Mouse (Mus musculus) 416B (cell line): ENCODE measurements at regions not wholly inside any gene's neighbourhood (a gene's known extent, or its start where the extent isn't known, plus 50 kb on each side); places are given as distances from the start of the nearest gene placed in this dataset.

Source experiments
- DNase-seq: peaks from one replicate; pipeline ENCODE4 v3.0.0; 2011; ENCODE audit warnings: low read depth

- peak; percentile 31 for DNase-seq
These were observed 284.0 kb downstream of the Basp1 start for GRCm38 (mm10) chr15:25129572-25129971.

- peak; percentile 55 for DNase-seq
These were observed 293.1 kb downstream of the Basp1 start for GRCm38 (mm10) chr15:25120441-25120840.

DNA sequence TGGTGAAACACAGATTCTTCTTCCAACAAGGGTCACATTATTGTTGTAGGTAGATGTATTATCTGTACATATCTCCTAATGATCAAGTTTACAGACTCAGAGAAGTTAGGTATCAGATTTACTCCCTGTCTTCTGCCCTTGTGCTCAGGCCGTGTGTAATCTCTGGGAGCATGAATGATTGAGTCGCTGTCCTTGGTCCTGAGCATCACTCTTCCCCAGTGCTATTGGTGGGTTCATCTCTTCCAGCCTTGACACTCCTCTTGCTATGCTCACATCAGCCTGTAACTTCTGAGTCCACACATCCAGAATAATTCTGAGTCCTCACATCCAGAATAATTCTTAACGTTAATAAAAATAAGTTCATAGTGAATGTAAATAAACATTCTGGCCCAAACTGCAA is 295.6 kb downstream of the Basp1 start:
- DNase-seq = peak; percentile 55

DNA sequence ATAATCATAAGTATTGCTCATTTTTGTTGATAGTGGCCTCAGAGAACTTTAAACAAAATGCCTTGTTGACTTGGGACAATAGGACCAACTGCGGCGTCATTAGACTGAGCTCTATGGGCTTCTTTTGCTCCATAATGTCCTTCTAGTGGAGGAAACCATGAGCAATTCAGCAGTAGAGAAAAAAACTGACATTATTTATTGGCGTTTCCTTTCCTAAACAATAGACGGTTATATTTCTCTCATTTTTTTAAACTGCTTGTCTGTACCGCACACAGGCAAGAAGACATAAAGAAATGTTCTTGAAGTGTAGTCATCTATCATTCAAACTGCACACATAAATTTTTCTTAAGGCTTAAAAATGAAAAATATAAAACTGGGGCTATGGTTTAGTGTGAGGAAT is 310.8 kb downstream of the Basp1 start:
- DNase-seq = no peak

DNA sequence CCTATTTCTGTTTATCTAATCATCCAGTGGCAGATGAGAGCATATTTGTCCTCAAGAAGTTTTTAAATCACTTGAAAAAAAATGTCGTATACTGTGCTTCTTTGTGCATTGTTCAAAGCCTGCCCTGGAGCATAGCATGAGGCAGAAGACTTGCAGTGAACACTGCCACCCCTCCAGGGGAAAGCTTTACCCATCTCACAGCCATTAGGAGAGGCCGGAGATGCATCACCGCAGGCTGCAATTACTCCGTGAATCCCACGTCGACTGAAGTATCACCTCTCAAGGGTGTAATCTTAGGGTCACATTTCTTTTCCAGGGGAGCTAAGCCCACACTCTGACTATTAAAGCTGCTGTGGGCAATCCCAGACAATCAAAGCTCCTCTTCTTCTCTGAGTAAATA is 319.8 kb downstream of the Basp1 start:
- DNase-seq = no peak

DNA sequence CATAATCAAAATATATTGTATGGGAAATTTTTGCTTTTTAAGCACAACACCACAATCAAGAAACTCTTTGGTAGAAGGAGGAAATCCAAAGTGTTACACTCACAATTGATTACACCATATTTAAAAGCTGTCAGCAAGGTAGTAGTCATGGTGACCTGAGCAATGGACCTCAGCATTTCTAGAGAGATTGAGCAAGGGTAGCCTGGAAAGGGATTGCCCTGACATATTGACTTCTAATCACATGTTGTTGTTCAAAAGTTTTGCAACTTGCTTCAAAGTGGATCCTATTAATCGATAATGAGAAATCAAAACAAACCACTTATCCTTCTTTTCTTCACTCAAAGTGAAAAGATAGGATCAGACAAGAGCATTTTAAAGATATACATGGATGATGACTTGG is 343.9 kb downstream of the Basp1 start:
- no peak for DNase-seq

DNA sequence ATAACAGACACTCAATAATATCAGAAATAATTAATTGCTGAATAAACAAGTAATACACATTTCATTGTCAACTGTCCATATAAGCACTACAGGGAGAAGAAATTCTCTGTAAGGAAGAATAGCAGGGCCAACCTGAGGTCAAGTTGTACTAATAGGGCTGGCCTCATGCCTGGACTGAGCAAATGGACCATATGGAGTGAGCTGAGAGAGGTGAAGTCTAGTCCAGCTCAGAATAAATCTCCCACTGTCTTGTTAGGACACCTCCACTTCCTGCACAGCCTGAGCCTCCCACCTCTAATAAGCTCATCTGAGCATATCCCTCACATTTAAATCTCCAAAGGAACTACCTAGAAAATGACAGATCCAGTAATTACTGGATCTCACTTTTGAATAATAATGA is 354.2 kb downstream of the Basp1 start:
- no peak for DNase-seq

DNA sequence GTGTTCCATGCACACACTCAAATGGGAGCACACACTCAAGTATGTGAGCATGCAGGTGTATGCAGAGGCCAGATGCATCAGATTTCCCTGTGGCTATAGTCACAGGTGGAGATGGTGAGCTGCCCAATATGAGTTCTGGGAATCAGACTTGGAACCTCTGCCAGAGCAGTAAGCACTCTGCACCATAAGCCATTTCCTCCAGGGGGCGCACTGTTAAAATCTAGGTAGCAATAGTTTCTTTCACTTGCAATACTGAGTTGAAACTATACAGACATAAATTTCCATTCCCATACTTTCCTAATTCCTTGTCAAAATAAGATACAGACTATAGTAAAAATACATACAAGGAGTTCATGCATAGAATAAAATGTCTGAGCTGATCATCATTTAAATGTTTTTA is 365.7 kb downstream of the Basp1 start:
- peak; percentile 64 for DNase-seq

GRCm38 (mm10) chr15:25046514-25047138 is 366.9 kb downstream of the Basp1 start:
- DNase-seq = peak; percentile 6

- DNase-seq = no peak
These were observed 377.3 kb downstream of the Basp1 start for GRCm38 (mm10) chr15:25036231-25036630.

- no peak for DNase-seq
These were observed 385.7 kb downstream of the Basp1 start for GRCm38 (mm10) chr15:25027865-25028264.

DNA sequence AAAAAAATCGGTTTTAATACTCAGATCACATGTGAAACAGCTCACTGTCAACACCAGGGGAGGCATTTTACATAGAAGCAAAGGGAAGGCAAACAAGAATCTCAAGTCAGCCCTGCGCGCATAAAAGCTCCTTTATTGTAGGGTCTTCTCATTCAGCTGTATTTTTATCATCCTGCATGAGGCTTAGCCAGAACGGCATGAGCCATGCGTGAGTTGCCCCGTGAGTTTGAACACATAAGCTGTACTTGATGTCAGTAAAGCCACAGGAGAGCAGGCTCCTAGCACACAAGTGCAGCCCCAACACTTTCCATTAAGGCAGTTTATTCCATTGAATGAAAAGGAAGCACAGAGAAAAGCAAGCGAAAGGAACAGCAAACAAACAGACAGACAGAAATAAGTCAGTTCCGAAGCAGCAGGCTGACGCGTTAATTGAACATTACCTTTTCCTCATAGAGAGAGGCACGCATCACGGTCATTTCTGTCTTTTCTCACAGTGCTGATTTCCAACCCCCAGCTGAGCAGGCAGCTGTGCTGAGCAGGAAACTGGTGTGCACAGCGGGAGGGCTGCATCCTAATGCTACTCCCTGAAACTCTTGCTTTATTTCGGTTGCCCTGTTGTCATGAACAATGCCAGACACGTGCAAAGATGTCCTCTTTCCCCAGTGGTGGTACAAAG is 386.6 kb downstream of the Basp1 start:
- no peak for DNase-seq

GRCm38 (mm10) chr15:25026351-25026750 is 387.2 kb downstream of the Basp1 start:
- DNase-seq = no peak

DNA sequence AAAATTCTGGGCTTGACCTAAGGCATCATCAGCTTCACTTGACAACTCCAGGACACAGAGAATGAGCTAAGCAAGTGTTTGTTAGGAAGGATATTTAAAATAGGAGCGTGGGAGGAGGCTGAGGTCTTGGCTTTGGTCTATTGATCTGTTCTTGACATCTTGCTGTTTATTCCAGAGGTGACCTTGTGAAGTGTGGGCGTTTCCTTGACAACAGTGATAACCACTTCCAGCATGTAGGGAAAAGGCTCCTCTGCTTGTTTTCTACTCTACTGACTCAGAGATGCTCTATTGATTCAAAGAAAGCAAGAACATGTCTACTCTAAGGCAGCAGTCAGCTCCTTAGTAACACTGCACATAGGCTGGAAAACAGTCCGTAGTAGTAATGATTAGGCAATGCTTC is 392.6 kb downstream of the Basp1 start:
- DNase-seq = no peak

DNA sequence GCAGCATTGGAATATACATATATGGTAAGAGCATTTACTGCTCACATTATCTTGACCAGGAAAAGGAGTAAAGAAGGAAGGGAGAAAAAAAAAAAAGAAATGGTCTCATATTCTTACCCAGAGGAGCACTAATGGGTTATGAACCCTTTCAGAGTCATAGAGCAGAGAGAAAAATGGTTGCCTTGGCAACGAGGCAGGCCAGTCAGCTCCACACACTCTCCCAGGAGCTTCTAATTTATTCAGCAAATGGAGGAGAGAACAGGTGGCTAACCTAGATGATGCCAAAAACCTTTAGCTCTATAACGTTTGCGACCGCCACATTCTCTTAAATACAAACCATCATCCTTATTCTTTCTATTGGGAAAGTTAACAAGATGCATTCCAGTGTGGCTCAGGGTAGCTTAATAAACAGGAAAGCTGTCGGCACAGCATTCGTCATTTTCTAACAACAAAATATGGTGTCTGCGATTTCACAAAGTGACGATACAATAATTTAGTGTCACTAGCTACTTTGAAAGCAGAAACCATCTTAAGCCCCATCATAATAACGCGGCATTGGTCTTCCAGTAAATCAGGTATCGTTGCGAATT is 394.1 kb downstream of the Basp1 start:
- no peak for DNase-seq

DNA sequence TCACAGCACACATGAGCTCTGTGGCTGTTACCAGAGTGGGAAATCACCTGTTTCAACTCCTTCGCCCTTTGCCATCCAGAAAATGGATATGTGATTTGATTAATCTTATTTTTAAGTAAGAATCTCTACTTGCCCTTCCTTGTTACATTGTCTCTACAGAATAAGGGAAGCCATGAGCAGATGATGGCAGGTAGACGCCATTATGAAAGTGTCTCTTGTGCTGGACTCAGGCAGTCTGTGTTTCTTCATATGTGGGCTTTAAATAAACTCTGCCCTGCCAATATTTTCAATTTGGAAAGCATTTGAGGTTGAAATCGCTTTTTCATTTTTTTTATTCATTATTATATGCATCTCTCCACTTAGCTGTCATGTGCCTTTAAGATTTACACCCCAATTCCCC is 394.6 kb downstream of the Basp1 start:
- no peak for DNase-seq

GRCm38 (mm10) chr15:25007720-25008119 is 405.8 kb downstream of the Basp1 start:
- DNase-seq = no peak

- no peak for DNase-seq
These were observed 413.4 kb downstream of the Basp1 start for GRCm38 (mm10) chr15:25000171-25000570.

DNA sequence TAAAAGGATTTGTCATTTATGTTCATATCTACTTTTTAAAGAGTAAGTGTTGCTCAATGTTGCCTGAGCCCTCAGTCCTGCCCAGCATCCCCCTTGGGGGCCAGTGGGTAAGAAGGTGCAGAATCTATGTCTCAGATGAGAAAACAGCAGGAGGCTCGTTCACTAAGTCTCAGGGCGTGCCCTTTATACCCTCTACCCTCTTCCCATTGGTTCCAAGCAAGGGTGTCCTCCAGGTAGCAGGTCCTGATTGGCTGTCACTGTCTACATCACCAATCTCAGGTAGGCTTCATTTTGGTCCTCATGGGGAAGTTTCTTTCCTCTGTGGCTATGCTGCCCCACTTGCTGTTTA is 420.3 kb downstream of the Basp1 start:
- DNase-seq = no peak

DNA sequence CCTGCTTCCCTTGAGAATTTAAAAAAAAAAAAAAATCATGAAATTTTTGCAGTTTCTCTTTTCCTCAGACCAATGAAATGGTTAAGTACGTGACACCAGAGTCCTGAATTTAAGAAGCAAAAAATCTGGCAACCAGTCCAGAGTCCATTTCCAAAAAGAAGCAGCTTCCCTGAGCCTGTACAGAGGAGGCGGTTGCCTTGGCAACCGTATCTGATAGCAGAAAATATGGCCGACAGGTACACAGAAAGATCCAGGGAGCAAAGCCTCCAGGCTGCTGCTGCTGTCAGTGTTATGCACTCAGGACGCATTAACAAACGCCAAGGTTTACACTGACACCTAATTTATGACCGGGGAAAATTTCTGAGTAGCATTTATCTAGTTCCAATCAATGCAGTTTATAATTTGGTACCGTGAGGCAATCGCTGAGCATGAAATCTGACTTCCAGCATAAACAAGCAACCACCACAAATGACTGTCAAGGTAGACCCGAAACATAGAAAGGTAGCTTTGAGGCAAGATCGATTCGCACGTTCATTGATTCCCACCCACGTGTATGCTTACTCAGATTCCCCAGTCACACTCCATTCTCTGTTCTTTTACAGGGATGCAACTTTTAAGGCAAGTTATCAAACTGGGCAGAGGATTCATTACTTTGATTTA is 420.8 kb downstream of the Basp1 start:
- no peak for DNase-seq

DNA sequence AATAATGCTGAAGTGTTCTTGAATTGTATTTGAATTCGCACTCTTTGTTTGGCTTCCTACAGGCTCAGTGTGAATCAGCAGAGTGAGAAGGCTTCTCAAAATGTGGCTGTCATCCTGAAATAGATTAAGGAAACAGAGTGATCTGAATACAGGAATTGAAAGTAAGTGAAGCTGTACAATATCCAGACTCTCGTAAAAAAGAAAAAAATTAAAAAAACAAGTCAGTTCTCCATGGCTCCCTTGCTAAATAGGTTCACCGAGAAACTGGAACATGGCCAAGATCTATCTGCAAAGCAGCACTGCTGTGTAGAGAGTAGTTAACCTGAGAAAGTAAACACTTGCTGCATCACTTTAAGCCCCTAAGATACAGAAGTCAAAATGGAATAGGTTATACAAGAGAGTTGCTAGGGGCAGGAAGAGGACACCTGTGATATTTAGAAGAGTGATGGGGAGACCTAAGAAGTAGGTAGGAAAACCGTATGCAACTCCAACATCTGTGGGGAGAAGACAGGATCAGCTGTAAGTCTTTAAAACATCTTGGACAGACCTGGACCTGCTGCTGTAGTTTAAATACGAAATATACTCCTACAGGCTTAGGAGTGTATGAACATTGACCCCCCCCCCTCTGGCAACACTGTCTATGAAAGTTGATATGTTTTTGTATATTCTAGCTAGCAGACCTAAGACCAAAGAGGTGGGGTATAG is 423.3 kb downstream of the Basp1 start:
- DNase-seq = no peak

DNA sequence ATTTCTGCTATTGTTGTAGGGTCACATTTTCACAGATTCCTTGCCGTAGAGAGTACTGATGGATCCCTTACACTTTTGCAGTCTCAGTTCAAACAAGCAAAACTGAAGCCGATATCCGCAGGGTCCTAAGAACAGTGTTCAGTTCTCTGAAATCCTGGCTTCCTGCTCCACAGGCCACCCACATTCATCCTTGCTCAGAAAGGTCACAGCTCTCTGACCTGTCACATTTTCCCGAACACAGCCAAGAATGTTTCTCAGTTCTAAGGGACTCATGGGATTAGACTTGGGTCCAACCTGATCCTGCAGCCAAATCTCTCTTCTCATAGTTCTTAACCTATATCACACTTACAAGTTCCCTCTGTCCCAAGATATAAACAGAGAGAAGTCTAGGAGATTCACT is 432.7 kb downstream of the Basp1 start:
- DNase-seq = no peak

DNA sequence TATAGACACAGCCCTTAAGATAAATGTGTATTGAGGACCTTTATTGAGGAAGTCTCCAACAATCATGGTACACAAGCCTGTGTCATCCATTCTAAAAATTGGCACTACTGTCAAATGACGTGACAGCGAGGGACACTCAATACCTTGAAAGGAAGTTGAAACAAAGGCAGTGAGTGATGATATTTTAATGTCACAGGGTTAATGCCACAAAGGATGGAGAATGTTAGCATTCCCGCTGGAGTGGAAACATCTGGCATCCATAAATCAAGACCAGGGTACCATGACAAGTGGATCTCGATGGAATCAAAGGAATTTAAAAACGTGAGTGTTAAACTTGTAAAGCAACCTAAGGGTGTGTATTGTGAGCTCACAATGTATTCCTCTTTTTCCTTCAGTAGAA is 441.5 kb downstream of the Basp1 start:
- no peak for DNase-seq
